Mouse (Mus musculus): ENCODE measurements around the gene Chrm2. TPM values are rescaled to one million over a fixed set of nuclear protein-coding genes. Genes with fewer than 3 reads are reported as not detected.

Chrm2 gene
- total RNA-seq, 2 experiments from 2014 or later = 0.05 TPM

- DNase-seq = no peak
These were observed 129.4 kb downstream of the Chrm2 start for GRCm38 (mm10) chr6:36517242-36517641.

GRCm38 (mm10) chr6:36523599-36523998 is 135.7 kb downstream of the Chrm2 start:
- no peak for DNase-seq

GRCm38 (mm10) chr6:36528509-36528908 is 140.6 kb downstream of the Chrm2 start:
- no peak for DNase-seq

- DNase-seq = no peak
These were observed 153.4 kb downstream of the Chrm2 start for GRCm38 (mm10) chr6:36541247-36541646.

- no peak for DNase-seq
These were observed 179.0 kb downstream of the Chrm2 start for GRCm38 (mm10) chr6:36566886-36567285.

Small RNAs within 50 kb of the gene (microRNA-seq; reads per million reads assigned to microRNA genes)
- 2.1 to 4.4 reads per million in 2 experiments for gene Mir490 (ENCODE audit: borderline replicate concordance in 2 of 2)

All from gastrocnemius, postnatal 25 days (tissue).